Mouse (Mus musculus): ENCODE measurements around the gene Phf21a.

DNA sequence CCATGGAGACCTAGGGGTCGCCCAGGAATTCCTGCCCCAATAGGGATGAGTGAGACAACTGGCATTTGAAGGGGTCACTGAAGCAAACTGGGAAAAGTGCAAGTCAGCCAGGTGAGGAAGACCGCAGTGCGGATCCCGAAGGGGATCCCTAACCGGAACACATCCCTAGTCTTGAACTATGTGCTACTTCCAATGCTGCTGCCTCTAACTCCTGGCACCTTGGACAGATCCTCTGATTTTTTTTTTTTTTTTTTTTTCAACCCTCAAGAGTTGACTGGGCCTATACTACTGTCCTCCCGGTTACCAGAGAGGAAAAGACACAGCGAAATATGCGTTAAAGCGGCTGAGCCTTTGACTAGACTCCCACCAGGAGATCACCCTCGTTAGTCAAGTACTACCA is 296.7 kb downstream of the Phf21a start:
- TF ChIP-seq CTCF (IDR thresholded peaks at IDR 0.05; ENCODE audit: extremely low read depth, insufficient read depth, insufficient read length, insufficient replicate concordance) (no peak), POLR2A (IDR thresholded peaks at IDR 0.05; ENCODE audit: low read depth, low read length) (no peak)

Data from spleen, adult 2 months (tissue).